Mouse (Mus musculus) erythroblast, embryonic 14.5 days (primary cell): ENCODE measurements around the gene Taar6.

Experiments used
- GATA1 ChIP-seq: IDR thresholded peaks from 2 replicates; pipeline ENCODE4 v1.6.1; 2012; ENCODE audit warnings: low read length, inconsistent platforms, mixed read lengths
- TAL1 ChIP-seq: IDR thresholded peaks from 3 replicates; pipeline ENCODE4 v1.6.1; 2012; ENCODE audit warnings: low read length, inconsistent platforms, mixed read lengths

DNA sequence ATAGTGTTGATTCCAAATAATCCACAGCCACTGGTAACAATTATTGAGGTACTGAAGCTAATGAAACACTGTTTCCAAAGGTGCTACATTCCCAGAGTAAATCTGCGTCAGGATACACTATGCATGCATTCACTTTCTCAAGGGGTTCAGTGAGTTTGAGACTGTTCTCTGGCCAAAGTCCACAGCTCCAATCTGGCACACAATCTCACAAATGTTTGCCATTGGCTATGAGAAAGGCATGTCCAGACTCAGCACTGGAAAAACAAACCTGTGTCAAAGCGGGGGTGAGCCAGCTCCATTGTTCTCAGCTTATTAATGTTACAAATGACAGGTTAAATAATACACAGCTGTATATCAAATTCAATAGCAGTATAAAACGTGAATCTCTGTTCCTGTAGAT lies 26.4 kb downstream of the Taar6 start:
- TF ChIP-seq TAL1 (no peak), GATA1 (no peak)
